Mouse (Mus musculus) myocyte (in vitro differentiated cells): ENCODE measurements around the gene Siglecf.

ENCODE experiments used
- CEBPB ChIP-seq: IDR thresholded peaks from 2 replicates; pipeline ENCODE4 v1.6.1; 2011; ENCODE audit warnings: mild to moderate bottlenecking, moderate library complexity; ENCODE audit not compliant: poor library complexity, insufficient read depth, severe bottlenecking
- MAX ChIP-seq: IDR thresholded peaks from one replicate; pipeline ENCODE4 v1.6.1; 2011; ENCODE audit warnings: low read depth, mild to moderate bottlenecking, control low read depth
- MYOG ChIP-seq, 3 experiments: IDR thresholded peaks; one replicate each; pipeline ENCODE4 v1.6.1; 2011; ENCODE audit warnings: control low read depth in 2 of 3, low read depth in 2 of 3, mild to moderate bottlenecking in 2 of 3; ENCODE audit not compliant: insufficient read length in 2 of 3, control insufficient read depth in 1 of 3, insufficient read depth in 1 of 3
- POLR2A ChIP-seq: IDR thresholded peaks from one replicate; pipeline ENCODE4 v1.6.1; 2011; ENCODE audit warnings: low read depth, mild to moderate bottlenecking, control low read depth, moderate library complexity; ENCODE audit not compliant: insufficient read length
- POLR2AphosphoS2 ChIP-seq: IDR thresholded peaks from one replicate; pipeline ENCODE4 v1.6.1; 2011; ENCODE audit warnings: low read depth, control low read depth; ENCODE audit not compliant: insufficient read length
- REST ChIP-seq: IDR thresholded peaks from one replicate; pipeline ENCODE4 v1.6.1; 2011; ENCODE audit warnings: mild to moderate bottlenecking, control low read depth, moderate library complexity; ENCODE audit not compliant: insufficient read depth, insufficient read length
- TCF12 ChIP-seq: IDR thresholded peaks from one replicate; pipeline ENCODE4 v1.6.1; 2011; ENCODE audit warnings: mild to moderate bottlenecking, control low read depth; ENCODE audit not compliant: poor library complexity, insufficient read depth, severe bottlenecking
- TCF3 ChIP-seq: IDR thresholded peaks from one replicate; pipeline ENCODE4 v1.6.1; 2011; ENCODE audit warnings: low read depth, control low read depth; ENCODE audit not compliant: insufficient read length
- USF1 ChIP-seq: IDR thresholded peaks from one replicate; pipeline ENCODE4 v1.6.1; 2011; ENCODE audit warnings: low read depth, mild to moderate bottlenecking, control low read depth, moderate library complexity

GRCm38 (mm10) chr7:43344491-43344890 is 6.7 kb upstream of the Siglecf start:
- TF ChIP-seq POLR2A: no peak
- TF ChIP-seq TCF12: no peak
- TF ChIP-seq MYOG (IDR thresholded peaks at IDR 0.05; ENCODE audit: control insufficient read depth in 1 of 3, insufficient read depth in 1 of 3, insufficient read length in 2 of 3, low read depth in 2 of 3): no peak
- no peak for TF ChIP-seq CEBPB
- TF ChIP-seq POLR2AphosphoS2: no peak
- no peak for TF ChIP-seq MAX
- TF ChIP-seq TCF3: no peak
- no peak for TF ChIP-seq USF1
- TF ChIP-seq REST: no peak
